Mouse (Mus musculus): ENCODE results near the gene Tesmin.

The Tesmin gene

DNA sequence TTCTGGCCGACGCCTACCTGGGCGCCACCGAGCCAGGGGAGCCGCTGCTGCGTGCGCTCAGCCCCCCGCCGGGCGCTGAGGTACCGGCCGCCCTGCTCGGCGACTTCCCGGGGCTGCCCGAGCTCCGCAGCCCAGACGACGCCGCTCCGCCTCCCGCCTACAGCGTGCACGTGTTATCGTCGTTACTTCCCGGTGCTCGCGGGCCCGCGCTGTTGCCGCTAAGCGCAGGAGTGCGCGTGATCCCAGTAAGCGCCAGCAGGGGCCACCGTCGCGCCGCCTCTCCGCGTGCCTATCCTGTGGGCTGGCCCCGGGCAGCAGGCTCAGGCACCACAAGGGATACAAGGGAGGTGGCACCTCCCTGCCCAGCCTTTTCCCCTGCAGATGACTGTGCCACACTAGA lies 432 bp downstream of the Tesmin start:
- in situ Hi-C loops (cut with MboI, MseI): no loop called here

DNA sequence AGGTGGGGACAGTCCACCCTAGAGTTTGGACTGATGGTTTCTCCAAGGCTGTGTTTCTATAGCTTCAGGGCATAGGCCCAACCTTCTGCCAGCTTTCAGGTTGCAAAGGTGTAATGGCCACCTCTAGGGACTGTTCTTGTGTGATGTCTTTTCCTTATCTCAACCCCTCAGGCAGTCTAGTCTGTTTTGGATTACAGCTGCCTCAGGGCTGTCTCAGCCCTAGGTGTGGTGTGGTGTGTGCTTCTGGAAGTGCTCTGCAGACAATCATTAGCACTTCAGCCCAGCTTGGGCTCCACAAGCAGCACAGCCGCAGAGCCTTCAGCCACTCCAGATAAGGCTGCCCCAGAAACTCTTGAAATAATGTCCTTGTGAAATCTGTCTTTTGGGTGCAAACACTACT lies 3.7 kb downstream of the Tesmin start:
- in situ Hi-C loops (cut with MboI, MseI): no loop called here

DNA sequence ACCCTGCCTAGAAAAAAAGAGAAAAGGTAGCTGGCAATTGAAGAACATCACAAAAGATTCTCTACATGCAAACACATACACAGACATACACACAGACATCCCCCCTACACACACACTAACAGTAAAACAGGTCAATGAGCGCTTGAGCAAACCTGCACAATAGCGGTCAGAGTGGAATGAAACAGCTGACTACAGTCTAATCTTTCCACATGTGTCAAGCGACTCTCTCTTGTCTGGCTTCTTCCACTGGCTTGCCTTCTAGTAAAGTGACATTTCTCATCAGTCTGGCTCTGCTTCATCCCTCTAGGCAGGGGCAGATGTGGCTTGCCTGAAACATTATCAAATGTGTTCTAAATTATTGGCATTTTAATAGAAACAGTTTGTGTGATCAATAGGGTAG lies 5.6 kb downstream of the Tesmin start:
- in situ Hi-C loops (cut with MboI, MseI): no loop called here

DNA sequence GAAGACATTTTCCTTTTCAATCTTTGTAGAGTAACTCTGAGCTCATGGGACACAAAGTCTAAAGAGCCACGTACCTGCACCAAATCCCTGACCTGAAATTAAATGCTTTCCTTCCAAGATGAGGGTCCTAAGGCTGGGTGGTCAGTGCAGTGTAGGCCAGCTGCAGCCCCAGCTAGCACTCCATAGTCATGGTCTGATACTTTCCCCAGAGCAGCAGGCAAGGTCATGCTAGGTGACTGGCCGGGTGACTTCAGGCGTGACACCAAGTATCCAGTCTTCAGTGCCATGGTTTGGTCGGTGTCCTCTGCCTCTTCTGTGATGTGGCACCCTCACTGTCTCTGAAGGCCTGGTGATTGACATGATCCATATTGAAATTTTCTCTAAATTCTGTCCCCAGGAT lies 11.4 kb downstream of the Tesmin start:
- in situ Hi-C loops (cut with MboI, MseI): no loop called here

DNA sequence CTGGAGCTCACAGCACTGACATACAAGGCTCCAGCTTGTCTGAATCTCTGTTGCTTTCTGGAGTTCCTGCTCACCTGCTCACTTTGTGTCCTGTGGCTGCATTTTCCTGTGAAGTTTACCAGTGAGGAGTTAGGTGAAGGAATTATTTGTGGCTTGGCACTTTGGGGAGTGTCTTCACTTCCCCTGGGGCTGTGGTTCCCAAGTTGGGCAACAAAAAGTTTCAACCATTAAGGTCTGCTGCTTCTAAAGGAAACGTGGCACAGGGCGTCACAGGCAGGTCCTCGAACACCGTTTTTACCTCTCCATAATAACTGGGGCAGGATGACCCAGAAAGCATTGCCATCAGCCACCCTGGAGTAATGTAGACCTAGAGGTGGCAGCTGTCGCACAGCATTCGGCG lies 12.8 kb downstream of the Tesmin start:
- in situ Hi-C loops (cut with MboI, MseI): no loop called here

DNA sequence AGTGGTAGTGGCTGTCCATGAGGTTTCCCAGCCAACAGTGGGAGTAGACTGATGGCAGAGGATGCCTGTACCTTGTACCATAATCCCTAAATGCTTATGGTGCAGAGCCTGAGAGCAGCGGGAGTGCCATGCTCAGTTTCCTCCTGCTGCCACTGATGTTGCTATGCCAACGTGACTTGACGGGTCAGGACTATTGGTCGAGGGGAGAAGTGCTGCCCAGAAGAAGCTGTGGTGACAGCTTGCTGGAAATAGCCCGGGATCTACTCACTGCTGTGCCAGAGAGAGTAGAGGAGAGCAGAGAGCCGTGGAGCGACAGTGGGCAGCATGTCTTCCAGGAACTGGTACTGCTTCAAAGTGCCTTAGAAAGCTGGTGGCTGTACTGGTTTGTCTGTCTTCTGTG lies 13.3 kb downstream of the Tesmin start:
- in situ Hi-C loops (cut with MboI, MseI): no loop called here

DNA sequence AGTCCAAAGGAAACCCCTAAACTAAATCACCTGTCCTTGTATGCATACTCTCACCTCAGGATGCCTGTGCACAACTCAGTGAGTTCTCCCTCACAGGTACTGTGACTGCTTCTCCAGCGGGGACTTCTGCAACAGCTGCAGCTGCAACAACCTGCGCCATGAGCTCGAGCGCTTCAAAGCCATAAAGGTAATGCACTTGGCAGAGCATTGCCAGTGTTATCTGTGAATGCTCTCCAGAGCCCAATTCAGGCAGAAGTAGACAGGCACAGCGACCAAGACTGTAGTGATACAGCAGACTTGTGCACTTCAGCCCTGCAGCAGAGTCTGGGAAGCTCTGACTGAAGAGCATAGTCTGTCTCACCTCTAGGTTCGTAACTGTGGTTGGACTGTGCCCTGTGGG lies 13.7 kb downstream of the Tesmin start:
- in situ Hi-C loops (cut with MboI, MseI): no loop called here

DNA sequence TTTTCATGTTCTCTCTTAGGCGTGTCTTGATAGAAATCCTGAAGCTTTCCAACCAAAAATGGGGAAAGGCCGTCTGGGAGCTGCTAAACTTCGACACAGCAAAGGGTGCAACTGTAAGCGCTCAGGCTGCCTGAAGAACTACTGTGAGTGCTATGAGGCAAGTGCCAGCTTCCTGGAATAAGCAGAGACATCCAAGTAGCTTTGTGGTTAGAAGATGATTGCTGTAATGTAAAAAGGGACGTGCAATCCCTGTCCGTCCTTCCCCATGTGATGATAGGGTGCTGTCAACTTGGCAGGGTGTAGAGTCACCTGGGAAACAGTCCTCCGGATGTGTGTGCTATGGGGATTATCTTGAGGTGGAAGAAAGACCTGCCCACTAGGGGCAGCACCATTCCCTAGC lies 15.4 kb downstream of the Tesmin start:
- in situ Hi-C loops (cut with MboI, MseI): no loop called here

- in situ Hi-C loops (cut with MboI, MseI): no loop called here
Observed at GRCm38 (mm10) chr19:3405531-3406281, 17.0 kb downstream of the Tesmin start.

DNA sequence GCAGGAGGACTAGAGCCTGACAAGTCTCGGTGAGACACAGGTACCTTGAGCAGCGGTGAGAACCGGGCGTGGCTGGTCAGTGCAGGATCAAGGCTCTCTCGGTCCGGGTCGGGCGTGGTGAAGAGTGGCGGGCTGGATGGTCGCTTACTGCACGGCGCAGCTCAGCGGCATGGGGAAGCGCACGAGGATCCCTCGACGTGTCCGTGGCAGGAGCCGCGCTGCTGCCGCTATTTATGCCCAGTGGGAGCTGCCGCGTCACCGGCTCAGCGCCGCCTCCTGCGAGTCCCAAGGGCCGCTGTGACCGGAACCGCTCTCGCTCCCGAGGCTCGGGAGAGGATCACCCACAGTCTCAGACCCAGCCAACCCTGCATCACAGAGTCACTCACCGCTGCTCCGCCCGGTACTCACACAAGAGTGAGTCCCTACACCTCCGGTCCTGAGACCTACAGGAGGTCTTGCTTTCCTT lies 25.6 kb downstream of the Tesmin start, which contains the start of gene Gal:
Gene Gal, minus strand, starts transcription at position 277 of the 466 bp plus-strand sequence.
- in situ Hi-C loops (cut with MboI, MseI): no loop called here

DNA sequence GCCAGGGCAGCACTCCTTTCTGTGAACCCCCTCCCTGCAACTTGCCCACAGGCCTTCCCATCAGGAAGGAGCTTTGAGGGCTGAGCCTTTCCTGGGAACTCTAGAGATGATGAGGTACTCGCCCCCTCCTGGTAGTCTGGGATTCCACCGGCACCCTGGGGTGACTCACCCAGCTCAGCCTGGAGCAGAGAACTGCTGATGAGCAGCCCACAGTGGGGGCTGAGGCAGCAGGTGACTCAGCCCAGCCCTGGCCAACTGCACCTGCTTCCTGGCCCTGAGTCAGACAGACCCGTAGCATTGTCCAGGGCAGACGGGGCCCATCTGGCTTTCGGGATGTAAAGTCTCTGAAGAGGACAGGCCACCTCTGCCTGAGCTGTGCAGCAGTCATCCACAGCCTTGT lies 30.6 kb downstream of the Tesmin start:
- in situ Hi-C loops (cut with MboI, MseI): no loop called here

GRCm38 (mm10) chr19:3422488-3422887 lies 33.8 kb downstream of the Tesmin start:
- in situ Hi-C loops (cut with MboI, MseI): no loop called here

DNA sequence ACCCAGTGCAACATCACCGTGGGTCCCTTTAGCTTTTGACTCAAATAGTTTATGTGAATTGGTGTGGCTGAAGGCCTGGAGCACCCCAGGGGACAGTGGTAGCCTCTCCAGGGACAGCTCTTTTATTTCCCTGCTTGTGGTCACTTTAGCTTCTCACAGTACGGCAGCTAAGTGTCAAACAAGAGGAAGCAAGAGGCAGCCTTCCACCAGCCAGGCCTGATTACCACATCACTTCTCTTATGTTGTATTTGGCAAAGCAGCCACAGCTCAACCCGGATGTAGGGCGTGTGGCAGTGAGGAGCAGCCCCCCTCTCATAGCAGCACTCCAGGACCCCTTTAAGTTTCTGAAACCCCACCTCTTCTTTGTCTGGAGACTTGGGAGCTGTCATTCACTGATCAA lies 34.3 kb downstream of the Tesmin start:
- in situ Hi-C loops (cut with MboI, MseI): no loop called here

DNA sequence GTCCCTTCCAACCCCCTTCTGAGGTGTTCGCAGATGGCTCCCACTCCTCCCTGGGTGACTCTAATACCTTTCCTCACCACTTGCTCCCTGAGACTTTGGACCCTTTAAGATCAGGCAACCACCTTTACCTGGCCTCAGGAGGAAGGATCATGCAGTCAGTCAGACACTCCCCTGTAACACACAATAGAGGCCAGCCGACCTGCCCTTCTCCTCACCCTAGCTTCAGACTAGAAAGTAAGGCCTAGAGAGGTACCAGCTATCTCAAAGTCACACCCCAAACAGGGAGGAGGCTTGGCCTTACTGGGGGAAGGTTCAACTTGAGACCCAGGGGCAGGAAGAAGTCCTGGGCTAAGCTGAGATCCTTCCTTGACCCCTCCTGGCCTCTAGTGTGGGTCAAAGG lies 35.6 kb downstream of the Tesmin start:
- in situ Hi-C loops (cut with MboI, MseI): no loop called here

DNA sequence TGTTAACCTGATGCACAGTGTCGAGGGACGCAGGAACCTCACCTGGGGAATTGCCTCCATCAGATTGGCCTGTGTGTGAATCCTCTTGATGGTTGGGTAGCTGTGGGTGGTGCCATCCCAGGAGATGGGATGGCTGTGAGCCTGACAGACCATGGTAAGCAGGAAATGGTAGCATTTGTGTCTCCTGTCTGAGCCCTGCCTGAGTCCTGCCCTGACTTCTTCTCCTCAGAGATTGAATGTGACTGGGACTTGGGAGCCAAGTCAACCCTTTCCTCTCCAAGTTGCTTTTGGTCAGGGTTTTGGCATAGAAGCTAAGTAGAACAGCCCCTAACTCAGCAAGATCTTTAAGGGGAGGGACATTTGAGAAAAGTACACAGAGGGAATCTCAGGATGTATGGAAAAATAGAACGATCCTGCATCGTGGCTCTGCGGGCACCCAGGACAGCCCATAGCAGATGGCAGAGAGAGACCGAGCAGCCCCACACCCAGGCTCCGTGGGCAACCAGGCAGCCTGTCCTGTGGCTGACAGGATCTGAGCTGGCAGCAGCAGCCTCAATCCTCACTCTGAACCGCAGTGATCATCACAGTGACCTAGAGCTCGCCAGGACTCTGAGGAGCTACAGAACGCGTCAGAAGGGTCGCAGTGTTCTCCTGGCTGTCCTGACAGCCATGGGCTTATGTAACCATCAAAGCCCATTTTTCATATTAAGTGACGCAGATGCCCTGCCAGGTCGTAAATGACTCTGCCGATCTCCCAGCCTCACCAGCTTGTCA lies 39.6 kb downstream of the Tesmin start:
- in situ Hi-C loops (cut with MboI, MseI): no loop called here

GRCm38 (mm10) chr19:3429156-3429816 lies 40.6 kb downstream of the Tesmin start:
- in situ Hi-C loops (cut with MboI, MseI): no loop called here

GRCm38 (mm10) chr19:3431066-3431465 lies 42.4 kb downstream of the Tesmin start:
- in situ Hi-C loops (cut with MboI, MseI): loop anchor here in 1 of 2 experiments (5.0 kb wide), 1 partner anchor 74 kb away; no protein-coding TSS in a partner anchor

DNA sequence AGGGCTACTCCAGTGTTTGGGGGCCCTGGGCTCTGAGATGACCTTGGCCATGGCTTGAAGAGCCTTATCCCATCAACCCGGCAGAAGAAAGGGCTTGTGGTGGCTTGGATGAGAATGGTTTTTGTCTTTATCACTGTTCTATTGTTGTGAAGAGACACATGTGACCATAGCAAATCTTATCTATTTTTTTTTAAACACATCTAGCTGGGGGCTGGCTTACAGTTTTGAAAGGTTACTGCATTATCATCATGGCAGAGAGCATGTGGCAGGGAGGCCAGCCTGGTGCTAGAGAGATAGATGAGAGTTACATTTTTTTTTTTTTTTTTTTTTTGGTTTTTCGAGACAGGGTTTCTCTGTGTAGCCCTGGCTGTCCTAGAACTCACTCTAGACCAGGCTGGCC lies 43.3 kb downstream of the Tesmin start:
- in situ Hi-C loops (cut with MboI, MseI): loop anchor here in 1 of 2 experiments (5.0 kb wide), 1 partner anchor 75 kb away; no protein-coding TSS in a partner anchor

GRCm38 (mm10) chr19:3434124-3434523 lies 45.5 kb downstream of the Tesmin start:
- in situ Hi-C loops (cut with MboI, MseI): loop anchor here in 1 of 2 experiments (5.0 kb wide), 1 partner anchor 77 kb away; no protein-coding TSS in a partner anchor

- in situ Hi-C loops (cut with MboI, MseI): loop anchor here in 1 of 2 experiments (5.0 kb wide), 1 partner anchor 77 kb away; no protein-coding TSS in a partner anchor
Observed at GRCm38 (mm10) chr19:3434641-3435040, 46.0 kb downstream of the Tesmin start.

DNA sequence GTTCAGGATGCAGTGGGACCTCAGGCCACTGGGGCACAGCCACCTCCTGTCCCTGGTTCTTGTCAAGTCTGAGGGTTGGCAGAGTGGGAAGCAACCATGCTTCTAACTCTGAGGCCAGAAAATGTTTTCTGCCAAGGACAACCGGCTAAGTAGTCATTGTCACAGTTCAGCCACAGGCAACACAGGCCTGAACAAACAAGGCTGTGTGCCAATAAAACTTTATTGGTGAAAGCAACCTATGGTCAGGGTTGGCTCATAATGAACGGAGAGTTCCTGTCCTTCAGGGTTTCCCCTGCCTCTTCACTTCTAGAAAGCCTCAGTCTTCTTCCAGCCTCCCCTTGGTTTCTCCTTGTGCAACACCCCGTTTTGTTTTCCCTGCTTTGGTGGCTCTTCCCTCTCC lies 47.2 kb downstream of the Tesmin start:
- in situ Hi-C loops (cut with MboI, MseI): no loop called here

- in situ Hi-C loops (cut with MboI, MseI): no loop called here
Observed at GRCm38 (mm10) chr19:3436840-3437239, 48.2 kb downstream of the Tesmin start.
